Mouse (Mus musculus) MEL-GATA-1-ER (cell line): ENCODE measurements around the gene Kmo.

Experiments used
- DNase-seq: peaks from one replicate; pipeline ENCODE4 v3.0.0-alpha.2; 2012; ENCODE audit warnings: low read depth; ENCODE audit errors: extremely low read depth

The Kmo gene

GRCm38 (mm10) chr1:175619814-175620431 lies at the start of gene Kmo:
Gene Kmo (plus strand): TSS chr1:175620381.
- DNase-seq, result no peak

- DNase-seq, result peak; percentile 2
Observed at GRCm38 (mm10) chr1:175574129-175574528, 46.1 kb upstream of the Kmo start.

GRCm38 (mm10) chr1:175578425-175579096 lies 41.6 kb upstream of the Kmo start:
- no peak for DNase-seq

- DNase-seq, result no peak
Observed at GRCm38 (mm10) chr1:175579598-175580235, 40.5 kb upstream of the Kmo start.

- no peak for DNase-seq
Observed at GRCm38 (mm10) chr1:175580346-175580745, 39.8 kb upstream of the Kmo start.

- DNase-seq, result no peak
Observed at GRCm38 (mm10) chr1:175582799-175583198, 37.4 kb upstream of the Kmo start.

- DNase-seq, result no peak
Observed at GRCm38 (mm10) chr1:175585267-175585666, 34.9 kb upstream of the Kmo start.

- DNase-seq, result no peak
Observed at GRCm38 (mm10) chr1:175586656-175587055, 33.5 kb upstream of the Kmo start.

- DNase-seq, result no peak
Observed at GRCm38 (mm10) chr1:175592832-175593231, 27.3 kb upstream of the Kmo start.

GRCm38 (mm10) chr1:175602231-175602630 lies 17.9 kb upstream of the Kmo start:
- DNase-seq, result no peak

GRCm38 (mm10) chr1:175603390-175603789 lies 16.8 kb upstream of the Kmo start:
- no peak for DNase-seq

GRCm38 (mm10) chr1:175607308-175607707 lies 12.9 kb upstream of the Kmo start:
- no peak for DNase-seq

- DNase-seq, result no peak
Observed at GRCm38 (mm10) chr1:175607838-175608585, 12.2 kb upstream of the Kmo start.

GRCm38 (mm10) chr1:175608708-175609107 lies 11.5 kb upstream of the Kmo start:
- DNase-seq, result no peak

- no peak for DNase-seq
Observed at GRCm38 (mm10) chr1:175614992-175615391, 5.2 kb upstream of the Kmo start.

GRCm38 (mm10) chr1:175623656-175624055 lies 3.5 kb downstream of the Kmo start:
- no peak for DNase-seq

GRCm38 (mm10) chr1:175625257-175625879 lies 5.2 kb downstream of the Kmo start, which contains the start of gene Fh1:
Gene Fh1 (minus strand): TSS chr1:175625635.
- peak; percentile 97 for DNase-seq

GRCm38 (mm10) chr1:175625990-175626692 lies 6.0 kb downstream of the Kmo start:
- peak; percentile 69 for DNase-seq

GRCm38 (mm10) chr1:175629248-175629647 lies 9.1 kb downstream of the Kmo start:
- no peak for DNase-seq

GRCm38 (mm10) chr1:175630345-175630744 lies 10.2 kb downstream of the Kmo start:
- DNase-seq, result no peak

- DNase-seq, result peak; percentile 13
Observed at GRCm38 (mm10) chr1:175631080-175631479, 10.9 kb downstream of the Kmo start.
